Mouse (Mus musculus): ENCODE measurements around the gene Prpmp5. TPM values are rescaled to one million over a fixed set of nuclear protein-coding genes. Genes with fewer than 3 reads are reported as not detected.

The Prpmp5 gene
- polyA plus RNA-seq (2012; fragmentation: generic; extraction: Trizol), result not detected

GRCm38 (mm10) chr6:132314657-132315056, at the start of gene Prpmp5:
Gene Prpmp5, minus strand, starts transcription at chr6:132314757.

DNA sequence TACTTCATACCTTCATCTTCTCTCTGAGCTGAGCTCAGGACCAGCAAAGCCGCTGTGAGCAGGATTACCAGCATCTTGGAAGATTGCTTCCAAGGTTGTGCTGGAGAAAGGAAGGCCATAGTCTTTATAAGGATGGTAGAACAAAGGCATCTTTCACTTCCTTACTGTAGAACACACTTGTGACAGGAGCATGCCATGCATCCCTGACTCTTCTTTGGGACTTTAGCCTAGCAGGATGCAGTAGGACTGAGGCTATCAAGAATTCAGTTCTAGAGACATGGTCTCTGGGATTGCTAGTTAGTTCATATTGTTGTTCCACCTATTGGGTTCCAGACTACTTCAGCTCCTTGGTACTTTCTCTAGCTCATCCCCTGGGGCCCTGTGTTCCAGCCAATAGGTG, 49.5 kb upstream of the Prpmp5 start, which contains the start of gene Gm8882:
Gene Gm8882, minus strand, starts transcription at position 101 of the 400 bp plus-strand sequence.

Other genes starting within 250 kb of the Prpmp5 start
- gene Prb1, start 104.2 kb downstream of the Prpmp5 start, polyA plus RNA-seq (2012; fragmentation: generic; extraction: Trizol), result not detected
- gene Gm8882, start 49.4 kb upstream of the Prpmp5 start, polyA plus RNA-seq (2012; fragmentation: generic; extraction: Trizol), result not detected